Mouse (Mus musculus): ENCODE data around the gene Usp36. TPM values are rescaled to one million over a fixed set of nuclear protein-coding genes. Genes with fewer than 3 reads are reported as not detected.

Usp36 gene
- polyA plus RNA-seq, 1 experiment from 2014 or later: 16.1 TPM

DNA sequence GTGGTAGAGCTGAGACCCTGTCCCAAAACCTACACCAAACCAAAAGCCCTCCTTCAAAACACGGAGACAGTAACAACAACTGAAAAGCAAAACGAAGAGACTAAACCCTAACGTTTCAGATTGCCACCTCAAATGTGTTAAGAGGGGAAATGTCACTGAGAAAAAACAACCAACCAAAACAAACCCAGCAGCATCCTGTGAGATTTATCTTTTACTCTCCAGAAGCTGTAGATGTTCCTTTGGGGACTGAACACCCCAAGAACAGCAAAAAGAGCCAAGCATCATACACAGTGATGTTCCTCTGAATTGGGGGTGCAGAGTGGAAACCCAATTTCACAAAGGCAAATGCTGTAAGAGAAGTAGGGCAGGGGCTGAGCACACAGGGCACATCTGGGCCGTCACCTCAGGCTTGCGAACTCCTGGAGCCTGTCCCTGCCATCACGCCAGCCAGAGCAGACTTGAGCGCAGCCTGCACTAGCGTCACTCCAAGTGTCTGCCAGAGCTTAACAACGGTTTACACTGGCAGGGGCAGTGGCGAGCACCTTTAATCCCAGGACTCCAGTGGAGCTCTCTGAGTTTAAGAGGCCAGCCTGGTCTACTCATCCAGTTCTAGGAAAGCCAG, 23.9 kb downstream of the Usp36 start:
- WGBS: 93% methylated on average over 10 of the region's 10 CpGs
- H3K36me3 ChIP-seq (ENCODE audit: control insufficient read depth, insufficient read depth, low read length): peaks cover 98% of the 10 kb centered on the region
- H3K27me3 ChIP-seq (replicated peaks; ENCODE audit: control insufficient read depth, insufficient read depth, low read length): no peaks in the 10 kb centered on the region
- no peak overlapping the region for H3K27ac ChIP-seq (replicated peaks; ENCODE audit: low read depth, low read length)
- no peak overlapping the region for H3K9ac ChIP-seq (ENCODE audit: low read depth, low read length)
- no peak for ATAC-seq (ENCODE audit: low read depth)
- H3K9me3 ChIP-seq (ENCODE audit: control insufficient read depth, low read length): no peaks in the 10 kb centered on the region
- no peak overlapping the region for H3K4me3 ChIP-seq (ENCODE audit: low read depth, low read length)
- H3K4me1 ChIP-seq (ENCODE audit: control insufficient read depth, insufficient read depth, low read length): no peaks in the 10 kb centered on the region
- DNase-seq (ENCODE audit: low spot score): no peak
- no peak overlapping the region for H3K4me2 ChIP-seq (ENCODE audit: low read depth, low read length)

DNA sequence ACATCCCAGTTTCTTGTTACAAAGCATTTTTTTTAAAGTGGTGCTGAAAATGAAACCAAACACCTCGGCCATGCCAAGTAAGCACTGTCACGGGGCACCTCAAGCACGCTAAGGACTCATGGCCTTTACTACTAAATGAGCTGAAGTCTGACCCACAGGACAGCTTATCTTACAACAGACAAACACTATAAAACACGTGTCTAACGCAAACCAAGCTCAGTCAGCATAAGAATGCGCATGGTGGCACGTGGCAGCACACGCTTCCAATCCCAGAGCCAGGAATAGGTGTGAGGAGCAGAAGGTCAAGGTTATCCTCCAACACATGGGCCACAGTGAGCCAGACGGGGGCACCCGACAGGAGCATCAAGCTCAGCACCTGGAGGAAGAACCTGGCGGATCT, 24.4 kb downstream of the Usp36 start:
- ATAC-seq (ENCODE audit: low read depth): no peak
- Histone ChIP-seq H3K36me3 (ENCODE audit: control insufficient read depth, insufficient read depth, low read length) (peaks cover 99% of the 10 kb centered on the region), H3K4me2 (ENCODE audit: low read depth, low read length) (no peak overlapping the region), H3K9ac (ENCODE audit: low read depth, low read length) (no peak overlapping the region), H3K27me3 (replicated peaks; ENCODE audit: control insufficient read depth, insufficient read depth, low read length) (no peaks in the 10 kb centered on the region), H3K4me1 (ENCODE audit: control insufficient read depth, insufficient read depth, low read length) (no peaks in the 10 kb centered on the region), H3K9me3 (ENCODE audit: control insufficient read depth, low read length) (no peaks in the 10 kb centered on the region), H3K4me3 (ENCODE audit: low read depth, low read length) (no peak overlapping the region), H3K27ac (replicated peaks; ENCODE audit: low read depth, low read length) (no peak overlapping the region)
- DNase-seq (ENCODE audit: low spot score): no peak
- 87% methylated on average over 11 of the region's 11 CpGs for WGBS

DNA sequence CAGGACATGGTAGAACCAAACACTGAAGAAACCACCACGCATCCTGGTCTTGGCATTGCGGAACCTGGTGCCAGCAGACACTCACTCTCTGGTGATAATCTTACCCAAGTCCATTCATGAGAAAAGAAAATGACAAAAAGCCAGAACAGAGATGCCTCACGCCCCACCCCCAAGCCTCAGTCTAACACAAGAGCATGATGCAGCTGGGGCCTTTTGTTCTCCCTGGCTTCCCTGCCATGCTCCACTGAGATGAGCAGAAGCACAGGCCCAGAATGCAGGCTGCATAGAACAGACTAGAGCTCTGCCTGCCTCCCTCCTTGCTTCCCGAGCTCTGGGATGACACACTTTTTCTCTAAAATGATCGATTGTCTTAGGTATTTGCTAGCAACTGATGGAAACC, 26.9 kb downstream of the Usp36 start:
- Histone ChIP-seq H3K4me1 (ENCODE audit: control insufficient read depth, insufficient read depth, low read length) (no peaks in the 10 kb centered on the region), H3K9ac (ENCODE audit: low read depth, low read length) (no peak overlapping the region), H3K9me3 (ENCODE audit: control insufficient read depth, low read length) (no peaks in the 10 kb centered on the region), H3K27ac (replicated peaks; ENCODE audit: low read depth, low read length) (no peak overlapping the region), H3K4me2 (ENCODE audit: low read depth, low read length) (no peak overlapping the region), H3K4me3 (ENCODE audit: low read depth, low read length) (no peak overlapping the region), H3K27me3 (replicated peaks; ENCODE audit: control insufficient read depth, insufficient read depth, low read length) (no peaks in the 10 kb centered on the region), H3K36me3 (ENCODE audit: control insufficient read depth, insufficient read depth, low read length) (peaks cover 99% of the 10 kb centered on the region)
- 97% methylated on average over 5 of the region's 5 CpGs for WGBS
- no peak for ATAC-seq (ENCODE audit: low read depth)
- DNase-seq (ENCODE audit: low spot score): no peak

DNA sequence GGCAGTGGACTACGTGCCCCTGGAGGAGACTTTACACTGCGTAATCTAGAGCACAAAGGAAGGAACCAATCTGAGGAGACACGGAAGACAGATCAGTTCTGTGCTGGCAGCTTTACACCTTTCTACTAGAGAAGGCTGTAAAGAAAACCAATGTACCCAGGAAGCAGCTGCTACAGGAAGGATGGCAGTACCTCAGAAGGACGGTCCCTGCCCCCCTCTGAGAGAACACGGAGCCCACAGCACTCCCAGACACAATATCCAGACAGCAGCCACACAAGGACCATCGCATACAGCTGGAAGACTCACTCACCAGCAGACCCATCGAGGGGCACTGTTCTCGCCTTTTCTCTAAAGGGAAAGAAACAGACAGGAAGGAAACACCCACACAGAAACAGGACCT, 30.0 kb downstream of the Usp36 start:
- Histone ChIP-seq H3K4me1 (ENCODE audit: control insufficient read depth, insufficient read depth, low read length) (no peaks in the 10 kb centered on the region), H3K4me3 (ENCODE audit: low read depth, low read length) (no peak overlapping the region), H3K9me3 (ENCODE audit: control insufficient read depth, low read length) (no peaks in the 10 kb centered on the region), H3K4me2 (ENCODE audit: low read depth, low read length) (no peak overlapping the region), H3K9ac (ENCODE audit: low read depth, low read length) (no peak overlapping the region), H3K27ac (replicated peaks; ENCODE audit: low read depth, low read length) (no peak overlapping the region), H3K36me3 (ENCODE audit: control insufficient read depth, insufficient read depth, low read length) (peaks cover 83% of the 10 kb centered on the region), H3K27me3 (replicated peaks; ENCODE audit: control insufficient read depth, insufficient read depth, low read length) (no peaks in the 10 kb centered on the region)
- WGBS: 92% methylated on average over 8 of the region's 8 CpGs
- ATAC-seq (ENCODE audit: low read depth): no peak
- DNase-seq (ENCODE audit: low spot score): no peak

DNA sequence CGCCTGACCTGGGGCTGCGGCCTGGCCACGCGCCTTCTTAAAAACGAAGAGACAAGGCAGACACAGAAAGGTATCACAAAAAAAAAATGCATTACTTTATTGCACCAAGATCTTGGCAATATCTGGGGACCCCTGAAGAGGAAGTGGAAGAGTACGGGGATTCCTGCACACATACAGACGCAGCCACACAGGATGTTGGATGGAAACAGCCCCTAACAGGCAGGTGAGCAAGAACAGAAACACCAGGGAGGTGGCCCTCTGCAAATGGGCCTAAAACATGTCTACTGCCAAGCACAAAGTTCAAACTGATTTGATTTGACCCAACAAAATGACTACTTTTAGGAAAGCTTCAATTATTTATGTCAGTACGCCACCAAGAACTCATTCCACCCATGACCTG, 30.5 kb downstream of the Usp36 start:
- peaks cover 4% of the 10 kb centered on the region for H3K4me1 ChIP-seq (ENCODE audit: control insufficient read depth, insufficient read depth, low read length)
- ATAC-seq (ENCODE audit: low read depth) (no peak), DNase-seq (ENCODE audit: low spot score) (no peak)
- no peak overlapping the region for H3K4me3 ChIP-seq (ENCODE audit: low read depth, low read length)
- no peak overlapping the region for H3K27ac ChIP-seq (replicated peaks; ENCODE audit: low read depth, low read length)
- H3K9me3 ChIP-seq (ENCODE audit: control insufficient read depth, low read length): no peaks in the 10 kb centered on the region
- H3K4me2 ChIP-seq (ENCODE audit: low read depth, low read length): no peak overlapping the region
- H3K27me3 ChIP-seq (replicated peaks; ENCODE audit: control insufficient read depth, insufficient read depth, low read length): no peaks in the 10 kb centered on the region
- H3K36me3 ChIP-seq (ENCODE audit: control insufficient read depth, insufficient read depth, low read length): peaks cover 78% of the 10 kb centered on the region
- no peak overlapping the region for H3K9ac ChIP-seq (ENCODE audit: low read depth, low read length)
- 92% methylated on average over 8 of the region's 8 CpGs for WGBS

DNA sequence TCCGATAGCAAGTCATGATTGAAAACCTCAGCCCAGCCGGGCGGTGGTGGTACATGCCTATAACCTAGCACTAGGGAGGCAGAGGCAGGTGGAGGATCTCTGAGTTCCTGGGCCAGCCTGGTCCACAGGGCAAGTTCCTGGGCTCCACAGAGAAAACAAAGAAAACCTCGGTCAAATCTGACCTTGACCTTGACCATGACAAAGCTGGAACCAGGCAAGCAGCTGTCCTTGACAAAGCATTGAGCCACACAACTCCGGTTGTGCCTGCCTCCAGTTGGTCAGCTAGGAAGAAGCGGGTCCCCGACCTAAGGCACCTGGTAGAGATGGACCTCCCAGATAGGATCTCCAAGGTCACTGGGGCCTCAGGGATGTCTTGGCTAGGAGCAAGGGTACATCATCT, 33.7 kb downstream of the Usp36 start:
- DNase-seq (ENCODE audit: low spot score) (no peak), ATAC-seq (ENCODE audit: low read depth) (no peak)
- whole genome bisulfite sequencing: 90% methylated on average over 7 of the region's 7 CpGs
- no peak overlapping the region for H3K9ac ChIP-seq (ENCODE audit: low read depth, low read length)
- peaks cover 17% of the 10 kb centered on the region for H3K4me1 ChIP-seq (ENCODE audit: control insufficient read depth, insufficient read depth, low read length)
- no peak overlapping the region for H3K4me3 ChIP-seq (ENCODE audit: low read depth, low read length)
- no peak overlapping the region for H3K4me2 ChIP-seq (ENCODE audit: low read depth, low read length)
- H3K9me3 ChIP-seq (ENCODE audit: control insufficient read depth, low read length): no peaks in the 10 kb centered on the region
- no peak overlapping the region for H3K27ac ChIP-seq (replicated peaks; ENCODE audit: low read depth, low read length)
- H3K36me3 ChIP-seq (ENCODE audit: control insufficient read depth, insufficient read depth, low read length): peaks cover 46% of the 10 kb centered on the region
- no peaks in the 10 kb centered on the region for H3K27me3 ChIP-seq (replicated peaks; ENCODE audit: control insufficient read depth, insufficient read depth, low read length)

DNA sequence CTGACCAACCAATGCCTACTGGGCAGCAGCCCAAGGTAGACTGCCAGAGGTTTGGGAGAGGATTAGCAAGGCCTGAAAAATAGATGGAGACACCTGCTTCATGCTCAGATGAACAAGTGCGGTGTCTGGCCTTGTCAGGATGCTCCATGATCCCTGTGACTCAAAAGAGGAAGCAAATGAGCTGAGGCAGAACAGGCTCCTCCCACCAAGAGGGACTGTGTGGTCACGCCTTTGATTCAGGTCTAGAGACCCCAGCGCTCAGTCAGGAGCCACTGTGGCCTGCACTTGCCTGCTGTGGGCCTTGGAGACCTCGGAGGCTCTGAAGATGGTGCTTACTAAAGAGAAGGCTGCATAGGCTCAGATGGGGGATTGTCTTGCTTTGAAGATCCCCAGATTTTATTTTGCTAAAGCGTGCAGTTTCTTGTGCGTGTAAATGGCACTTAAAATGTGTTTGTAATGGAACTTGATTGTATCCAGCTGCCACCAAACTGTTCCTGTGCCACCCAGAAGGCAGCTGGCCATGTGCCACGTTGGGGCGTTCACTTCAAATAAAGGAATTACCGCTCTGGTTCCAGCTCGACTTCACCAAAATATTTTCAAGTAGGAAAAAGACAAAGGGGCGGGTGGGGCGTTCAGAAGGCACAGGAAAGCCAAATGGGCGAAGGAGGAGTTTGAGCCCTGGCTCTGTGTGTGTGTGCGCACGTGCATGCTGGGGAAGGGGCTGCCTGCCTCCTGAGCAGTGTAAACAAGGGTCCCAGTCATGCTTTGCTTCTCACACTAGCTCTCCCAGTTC, 35.7 kb downstream of the Usp36 start:
- H3K27ac ChIP-seq (replicated peaks; ENCODE audit: low read depth, low read length): peak overlapping the region; percentile 87
- 22% methylated on average over 15 of the region's 15 CpGs for WGBS
- peaks cover 20% of the 10 kb centered on the region for H3K4me1 ChIP-seq (ENCODE audit: control insufficient read depth, insufficient read depth, low read length)
- ATAC-seq (ENCODE audit: low read depth) (peak; percentile 73), DNase-seq (ENCODE audit: low spot score) (peak; percentile 92)
- H3K9ac ChIP-seq (ENCODE audit: low read depth, low read length): peak overlapping the region; percentile 16; the same call in 1 of the 2 replicates
- H3K4me2 ChIP-seq (ENCODE audit: low read depth, low read length): peak overlapping the region; percentile 18; the same call in 1 of the 2 replicates
- no peaks in the 10 kb centered on the region for H3K9me3 ChIP-seq (ENCODE audit: control insufficient read depth, low read length)
- no peaks in the 10 kb centered on the region for H3K27me3 ChIP-seq (replicated peaks; ENCODE audit: control insufficient read depth, insufficient read depth, low read length)
- H3K36me3 ChIP-seq (ENCODE audit: control insufficient read depth, insufficient read depth, low read length): peaks cover 26% of the 10 kb centered on the region
- no peak overlapping the region for H3K4me3 ChIP-seq (ENCODE audit: low read depth, low read length)

DNA sequence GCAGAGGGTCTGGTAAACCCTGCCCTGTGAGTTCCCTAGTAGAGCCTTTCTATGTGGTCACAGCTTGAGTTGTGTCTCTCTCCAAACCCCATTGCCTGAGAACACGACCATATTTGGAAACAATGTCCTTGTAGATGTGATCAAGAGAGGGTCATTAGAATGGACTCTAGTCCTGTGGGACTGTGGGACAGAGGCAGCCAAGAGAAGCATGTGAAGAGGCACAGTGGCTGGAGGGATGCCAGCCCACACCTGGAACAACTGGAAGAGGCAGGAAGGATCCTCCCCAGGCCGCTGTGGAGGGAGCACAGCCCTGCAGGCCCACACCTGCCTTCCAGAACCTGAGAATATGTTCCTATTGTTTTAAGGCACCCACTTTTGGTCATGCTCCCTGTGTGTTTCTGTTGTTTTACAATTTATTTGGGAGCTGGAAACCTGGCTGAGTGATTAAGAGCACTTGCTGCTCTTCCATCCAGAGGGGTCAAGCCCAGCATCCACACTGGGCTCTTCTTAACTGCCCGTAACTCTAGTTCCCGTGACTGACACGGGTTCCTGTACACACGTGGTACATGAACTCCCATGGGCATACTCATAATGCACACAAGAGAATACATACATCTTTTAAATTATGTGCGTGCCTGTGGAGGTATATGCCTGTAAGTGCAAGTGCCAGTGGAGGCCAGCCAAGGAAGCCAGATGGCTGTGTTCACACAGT, 36.4 kb downstream of the Usp36 start:
- Histone ChIP-seq H3K36me3 (ENCODE audit: control insufficient read depth, insufficient read depth, low read length) (peaks cover 18% of the 10 kb centered on the region), H3K9me3 (ENCODE audit: control insufficient read depth, low read length) (no peaks in the 10 kb centered on the region), H3K4me3 (ENCODE audit: low read depth, low read length) (no peak overlapping the region), H3K4me1 (ENCODE audit: control insufficient read depth, insufficient read depth, low read length) (peaks cover 25% of the 10 kb centered on the region), H3K9ac (ENCODE audit: low read depth, low read length) (no peak overlapping the region), H3K27ac (replicated peaks; ENCODE audit: low read depth, low read length) (peak overlapping the region; percentile 87), H3K27me3 (replicated peaks; ENCODE audit: control insufficient read depth, insufficient read depth, low read length) (no peaks in the 10 kb centered on the region), H3K4me2 (ENCODE audit: low read depth, low read length) (no peak overlapping the region)
- peak; percentile 5; the same call in 1 of the 2 replicates for ATAC-seq (ENCODE audit: low read depth)
- peak; percentile 36 for DNase-seq (ENCODE audit: low spot score)
- WGBS: 65% methylated on average over 7 of the region's 7 CpGs
